Mouse (Mus musculus) central nervous system, embryonic 14 days (tissue): ENCODE data around the gene Tlnrd1. TPM values are rescaled to one million over a fixed set of nuclear protein-coding genes. Genes with fewer than 3 reads are reported as not detected.

Source experiments
- polyA plus RNA-seq: library from polyadenylated mRNA; depleted of rRNA; stranded (reverse); fragments of >200 nt; gene quantifications from 2 replicates; pipeline ENCODE4 v1.2.3, GENCODE M21; 2012; rRNA removed

Tlnrd1 gene
- polyA plus RNA-seq, result 21.3 and 24.4 TPM in 2 replicates

DNA sequence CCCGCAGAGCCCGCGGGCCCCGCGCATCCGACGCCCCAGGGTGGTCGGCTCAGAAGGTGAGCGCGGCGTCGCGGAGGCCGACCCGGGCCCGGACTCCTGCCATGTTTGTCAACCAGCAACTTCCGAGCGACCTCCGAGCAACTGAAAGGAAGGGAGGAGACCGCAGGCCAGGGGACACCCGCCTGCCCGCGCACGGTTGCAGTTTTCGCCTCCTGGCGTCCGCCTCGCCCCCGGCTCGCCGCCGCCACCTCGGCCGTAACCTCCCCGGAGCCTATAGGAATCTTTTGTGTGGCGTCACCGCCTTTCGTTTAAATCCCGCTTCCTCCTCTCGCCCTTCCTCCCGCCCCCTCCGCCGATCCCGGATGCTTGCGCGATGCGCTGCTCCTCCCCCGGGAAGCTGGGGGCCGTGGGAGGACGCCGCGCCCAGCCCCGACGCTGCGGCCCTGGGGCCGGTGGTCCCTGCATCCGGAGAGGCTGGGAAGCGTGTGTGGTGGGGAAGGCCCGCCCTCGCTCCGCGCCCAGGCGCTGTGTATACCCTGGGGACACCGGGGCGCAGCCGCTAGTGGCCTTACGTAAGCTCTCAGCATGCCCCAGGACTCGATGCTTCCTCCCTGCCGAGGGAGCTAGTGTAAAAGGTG lies at the start of gene Tlnrd1, which contains the start of gene Mesd:
Gene Tlnrd1, minus strand, starts transcription at position 285 of the 638 bp plus-strand sequence.
Gene Mesd, plus strand, starts transcription at position 446 of the 638 bp plus-strand sequence.

Other genes with a start within 250 kb of the Tlnrd1 start
- 1.1 and 1.6 TPM in 2 replicates for gene Il16, start 138.6 kb downstream of the Tlnrd1 start, polyA plus RNA-seq
- gene Cfap161, start 89.4 kb downstream of the Tlnrd1 start, polyA plus RNA-seq, result 0.53 and 1.1 TPM in 2 replicates
- gene Mesd, start 161 bp upstream of the Tlnrd1 start, polyA plus RNA-seq, result 40.2 and 41.2 TPM in 2 replicates
- 2.3 and 2.9 TPM in 2 replicates for gene Cemip, start 202.2 kb upstream of the Tlnrd1 start, polyA plus RNA-seq